Mouse (Mus musculus) brain, embryonic 18.5 days (tissue): ENCODE results near the gene Olfr544.

Source experiments
- DNase-seq: peaks from one replicate; pipeline ENCODE4 v3.0.0-alpha.2; 2012; ENCODE audit warnings: low read depth, low spot score

Olfr544 gene

GRCm38 (mm10) chr7:102477377-102477776, 10.7 kb downstream of the Olfr544 start:
- DNase-seq, result no peak

- DNase-seq, result no peak
These were observed 11.5 kb downstream of the Olfr544 start for GRCm38 (mm10) chr7:102476601-102477000.

GRCm38 (mm10) chr7:102472675-102473074, 15.4 kb downstream of the Olfr544 start:
- DNase-seq, result no peak

- DNase-seq, result no peak
These were observed 20.5 kb downstream of the Olfr544 start for GRCm38 (mm10) chr7:102467566-102467965.

- DNase-seq, result no peak
These were observed 29.3 kb downstream of the Olfr544 start for GRCm38 (mm10) chr7:102458618-102459380.

GRCm38 (mm10) chr7:102446438-102446837, 41.7 kb downstream of the Olfr544 start:
- no peak for DNase-seq

GRCm38 (mm10) chr7:102444301-102444700, 43.8 kb downstream of the Olfr544 start:
- no peak for DNase-seq

GRCm38 (mm10) chr7:102442432-102442831, 45.7 kb downstream of the Olfr544 start:
- no peak for DNase-seq

- peak; percentile 97 for DNase-seq
These were observed 46.3 kb downstream of the Olfr544 start, which contains the start of gene Rrm1 for GRCm38 (mm10) chr7:102441657-102442391. Gene Rrm1 (plus strand): TSS chr7:102441695.

GRCm38 (mm10) chr7:102440822-102441656, 47.1 kb downstream of the Olfr544 start:
- peak; percentile 4 for DNase-seq

GRCm38 (mm10) chr7:102434344-102434743, 53.8 kb downstream of the Olfr544 start:
- no peak for DNase-seq
